Mouse (Mus musculus) retina, postnatal 7 days (tissue): ENCODE measurements around the gene Ptprcap.
"Not testable (repeated sequence)": the region's sequence is repeated elsewhere in the genome, so short reads cannot be mapped to it uniquely, and the experiment has no call there.

ENCODE experiments used
- DNase-seq: peaks from one replicate; pipeline ENCODE4 v3.0.0-alpha.2; 2012; ENCODE audit warnings: low read depth, low spot score

Gene Ptprcap

GRCm38 (mm10) chr19:4125741-4126696, 27.4 kb upstream of the Ptprcap start, which contains the start of gene Aip:
Aip (minus strand) TSS chr19:4125858.
- peak; percentile 95 for DNase-seq

- DNase-seq = no peak
These were observed 26.5 kb upstream of the Ptprcap start for GRCm38 (mm10) chr19:4126759-4127495.

- DNase-seq = no peak
These were observed 23.9 kb upstream of the Ptprcap start for GRCm38 (mm10) chr19:4129462-4129861.

GRCm38 (mm10) chr19:4130106-4130505, 23.3 kb upstream of the Ptprcap start:
- DNase-seq = no peak

- DNase-seq = no peak
These were observed 22.3 kb upstream of the Ptprcap start for GRCm38 (mm10) chr19:4131075-4131474.

- no peak for DNase-seq
These were observed 21.6 kb upstream of the Ptprcap start for GRCm38 (mm10) chr19:4131768-4132167.

GRCm38 (mm10) chr19:4134354-4134753, 19.1 kb upstream of the Ptprcap start:
- no peak for DNase-seq

GRCm38 (mm10) chr19:4135229-4135962, 18.0 kb upstream of the Ptprcap start:
- not testable (repeated sequence) for DNase-seq

GRCm38 (mm10) chr19:4135963-4136345, 17.4 kb upstream of the Ptprcap start:
- DNase-seq = not testable (repeated sequence)

GRCm38 (mm10) chr19:4136463-4136862, 16.9 kb upstream of the Ptprcap start:
- no peak for DNase-seq

- DNase-seq = no peak
These were observed 15.5 kb upstream of the Ptprcap start for GRCm38 (mm10) chr19:4137913-4138312.

- DNase-seq = peak; percentile 58
These were observed 14.0 kb upstream of the Ptprcap start, which contains the start of gene Gpr152 for GRCm38 (mm10) chr19:4139446-4139845. Gpr152 (plus strand) TSS chr19:4139787.

GRCm38 (mm10) chr19:4140147-4140546, 13.3 kb upstream of the Ptprcap start:
- DNase-seq = no peak

GRCm38 (mm10) chr19:4142416-4143173, 10.8 kb upstream of the Ptprcap start:
- no peak for DNase-seq

GRCm38 (mm10) chr19:4143759-4144268, 9.6 kb upstream of the Ptprcap start, which contains the start of gene Cabp4:
Cabp4 (minus strand) TSS chr19:4144033.
- DNase-seq = no peak

- DNase-seq = no peak
These were observed 8.6 kb upstream of the Ptprcap start for GRCm38 (mm10) chr19:4144550-4145498.

GRCm38 (mm10) chr19:4145936-4146335, 7.5 kb upstream of the Ptprcap start:
- DNase-seq = no peak

- DNase-seq = no peak
These were observed 6.9 kb upstream of the Ptprcap start for GRCm38 (mm10) chr19:4146366-4147021.

GRCm38 (mm10) chr19:4147022-4147405, 6.4 kb upstream of the Ptprcap start:
- no peak for DNase-seq
